Mouse (Mus musculus) midbrain, embryonic 12.5 days (tissue): Measurements from ENCODE around the gene Ano5. TPM values are rescaled to one million over a fixed set of nuclear protein-coding genes. Genes with fewer than 3 reads are reported as not detected.

Source experiments
- ATAC-seq: fragments of 200-750 bp; cut with Nextera tagmentation; 2 replicates; pipeline ENCODE4 v1.8.0; 2017; ENCODE audit warnings: low read depth, moderate TSS enrichment, moderate library complexity; ENCODE audit not compliant: low FRiP score
- H3K27ac ChIP-seq: fragments of 300-500 bp; sonication (generic); replicated peaks from 2 replicates; pipeline ENCODE4 v1.5.1; 2016; ENCODE audit warnings: mild to moderate bottlenecking
- H3K27me3 ChIP-seq: fragments of 300-500 bp; sonication (generic); 2 replicates; pipeline ENCODE4 v1.6.1; 2016; ENCODE audit warnings: mild to moderate bottlenecking
- H3K36me3 ChIP-seq: fragments of 300-500 bp; sonication (generic); 2 replicates; pipeline ENCODE4 v1.6.1; 2016
- H3K4me1 ChIP-seq: fragments of 300-500 bp; sonication (generic); 2 replicates; pipeline ENCODE4 v1.6.1; 2016
- H3K4me2 ChIP-seq: fragments of 300-500 bp; sonication (generic); replicated peaks from 2 replicates; pipeline ENCODE4 v1.6.1; 2016; ENCODE audit warnings: mild to moderate bottlenecking, moderate library complexity
- H3K4me3 ChIP-seq: fragments of 300-500 bp; sonication (generic); 2 replicates; pipeline ENCODE4 v1.5.1; 2016; ENCODE audit warnings: mild to moderate bottlenecking
- H3K9ac ChIP-seq: fragments of 300-500 bp; sonication (generic); replicated peaks from 2 replicates; pipeline ENCODE4 v1.6.1; 2016; ENCODE audit warnings: mild to moderate bottlenecking, moderate library complexity
- H3K9me3 ChIP-seq: fragments of 300-500 bp; sonication (generic); 2 replicates; pipeline ENCODE4 v1.6.1; 2016; ENCODE audit warnings: mild to moderate bottlenecking
- WGBS: fragments of 180-500 bp; shearing (Covaris S2); methylation state at CpG from one replicate; pipeline ENCODE4 v1.1.7; 2016; 5-methylcytosine and 5-hydroxymethylcytosine counted together
- polyA plus RNA-seq: library from polyadenylated mRNA; unstranded; fragments of >200 nt; fragmentation: Nextera tagmentation; extraction: Ambion mirVana; gene quantifications from 2 replicates; pipeline ENCODE4 v1.2.1, GENCODE M21; 2016

The Ano5 gene
- polyA plus RNA-seq, 1 experiment from 2014 or later, result 0.45 TPM

DNA sequence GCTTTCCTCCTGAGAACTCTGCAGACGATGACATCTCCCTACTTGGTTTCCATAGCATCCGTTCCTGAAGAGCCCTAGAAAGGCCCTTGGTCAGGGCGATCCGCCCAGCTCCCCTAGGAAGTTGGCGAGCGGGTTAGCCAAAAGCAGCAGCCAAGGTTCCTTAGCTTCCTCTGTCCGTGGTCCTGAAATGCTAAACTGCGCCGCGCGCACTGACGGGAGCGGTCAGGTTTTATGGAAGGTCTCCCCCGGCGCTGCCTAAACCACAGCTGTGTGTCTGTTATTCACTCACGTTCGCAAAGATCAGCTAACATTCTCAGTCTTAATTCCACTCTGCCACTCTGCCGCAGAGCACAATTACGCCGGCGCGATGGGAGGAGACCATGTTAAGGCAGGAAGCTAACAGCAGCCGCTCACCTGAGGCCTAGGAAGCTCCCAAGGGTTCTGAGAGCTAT lies 110.9 kb downstream of the Ano5 start, which contains the start of gene Slc17a6:
Gene Slc17a6, plus strand, starts transcription at position 313 of the 452 bp plus-strand sequence.
- no peaks in the 10 kb centered on the region for H3K9me3 ChIP-seq
- H3K27me3 ChIP-seq, result peaks cover 52% of the 10 kb centered on the region
- peak; percentile 57 for ATAC-seq
- H3K4me1 ChIP-seq, result peaks cover 10% of the 10 kb centered on the region; the same call in 1 of the 2 replicates
- H3K9ac ChIP-seq, result peak within 1 kb of the TSS; percentile 66
- under 1% methylated on average over 23 of the region's 23 CpGs for WGBS
- peak within 1 kb of the TSS; percentile 96 for H3K27ac ChIP-seq
- H3K36me3 ChIP-seq, result no peaks in the 10 kb centered on the region
- H3K4me3 ChIP-seq, result peak within 1 kb of the TSS; percentile 45
- H3K4me2 ChIP-seq, result peak within 1 kb of the TSS; percentile 44

DNA sequence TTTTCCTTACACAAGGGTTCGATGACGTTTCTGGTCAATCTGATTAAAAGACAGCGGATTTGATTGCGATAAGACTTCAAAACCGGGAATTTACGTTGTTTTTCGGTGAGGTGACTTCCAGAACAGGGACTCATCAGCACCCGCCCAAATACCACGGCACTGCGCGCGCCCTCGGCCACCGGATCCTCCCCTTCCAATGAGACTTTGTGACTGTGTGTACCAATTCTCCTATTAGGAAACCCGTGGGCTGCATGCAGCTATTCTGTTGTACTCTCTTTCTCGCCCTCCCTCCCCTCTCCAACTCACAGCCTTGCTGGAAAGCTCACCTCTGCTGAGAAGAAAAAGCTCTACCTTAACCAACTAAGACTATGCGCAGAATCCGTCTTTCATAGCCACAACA lies 111.4 kb downstream of the Ano5 start:
- no peaks in the 10 kb centered on the region for H3K36me3 ChIP-seq
- H3K9ac ChIP-seq, result peak overlapping the region; percentile 66
- no peaks in the 10 kb centered on the region for H3K9me3 ChIP-seq
- ATAC-seq, result no peak
- peaks cover 15% of the 10 kb centered on the region for H3K4me1 ChIP-seq
- H3K4me3 ChIP-seq, result peak overlapping the region; percentile 45
- peak overlapping the region; percentile 96 for H3K27ac ChIP-seq
- peaks cover 56% of the 10 kb centered on the region for H3K27me3 ChIP-seq
- under 1% methylated on average over 18 of the region's 18 CpGs for WGBS
- peak overlapping the region; percentile 39 for H3K4me2 ChIP-seq

DNA sequence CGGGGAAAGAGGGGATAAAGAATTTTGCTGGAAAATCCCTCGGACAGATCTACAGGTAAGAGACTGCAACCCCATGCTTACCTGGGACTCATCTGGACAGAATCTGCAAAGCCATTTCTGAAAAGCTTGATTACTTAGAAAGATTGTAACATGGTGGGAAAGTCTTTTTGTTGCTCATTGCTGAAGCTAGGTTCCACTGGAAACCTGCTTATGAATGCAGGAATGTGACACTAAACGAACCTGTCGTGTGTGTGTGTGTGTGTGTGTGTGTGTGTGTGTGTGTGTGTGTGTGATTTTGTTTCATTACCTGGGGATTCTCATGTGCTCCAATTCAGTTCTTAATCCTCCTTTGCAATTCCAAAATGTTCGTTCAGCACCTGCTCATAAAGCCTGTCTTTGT lies 111.8 kb downstream of the Ano5 start:
- Histone ChIP-seq H3K4me3 (peak overlapping the region; percentile 45), H3K9ac (peak overlapping the region; percentile 66), H3K9me3 (no peaks in the 10 kb centered on the region), H3K4me1 (peaks cover 19% of the 10 kb centered on the region), H3K27me3 (peaks cover 61% of the 10 kb centered on the region), H3K27ac (peak overlapping the region; percentile 96), H3K36me3 (no peaks in the 10 kb centered on the region), H3K4me2 (peak overlapping the region; percentile 39; the same call in 1 of the 2 replicates)
- no peak for ATAC-seq
- 1% methylated on average over 5 of the region's 5 CpGs for WGBS

DNA sequence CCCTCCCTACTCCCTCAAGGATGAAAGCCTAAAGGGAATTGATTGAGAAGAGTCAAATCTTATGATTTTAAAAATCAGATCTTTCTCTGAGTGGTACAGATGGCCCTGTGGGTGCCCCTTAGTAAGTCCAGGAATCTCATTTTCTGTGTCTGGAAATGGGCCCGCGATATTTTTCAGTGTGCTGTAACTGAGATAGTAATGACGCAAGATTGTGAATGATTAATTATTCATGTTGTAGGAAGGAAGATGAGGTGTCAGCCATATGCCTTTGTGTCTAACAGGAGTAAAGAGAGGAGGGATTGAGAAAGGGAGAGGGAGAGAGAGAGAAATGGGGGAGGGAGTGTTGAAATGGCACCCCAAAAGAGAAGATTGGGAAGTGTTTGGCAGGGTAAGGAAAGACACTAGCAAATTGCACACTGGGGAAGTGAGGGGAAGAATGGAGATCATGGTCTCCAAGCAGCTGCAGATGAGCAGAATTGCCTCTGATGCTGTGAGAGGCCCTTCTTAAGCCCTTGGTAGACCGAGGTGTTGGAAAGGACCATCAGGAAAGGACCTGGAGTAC lies 113.6 kb downstream of the Ano5 start:
- Histone ChIP-seq H3K36me3 (no peaks in the 10 kb centered on the region), H3K4me3 (peak overlapping the region; percentile 40), H3K27ac (peak overlapping the region; percentile 92), H3K27me3 (peaks cover 69% of the 10 kb centered on the region), H3K4me1 (peaks cover 22% of the 10 kb centered on the region), H3K9me3 (no peaks in the 10 kb centered on the region), H3K9ac (peak overlapping the region; percentile 70), H3K4me2 (peak overlapping the region; percentile 53)
- WGBS, result 0% methylated on average over 4 of the region's 4 CpGs
- ATAC-seq, result no peak

DNA sequence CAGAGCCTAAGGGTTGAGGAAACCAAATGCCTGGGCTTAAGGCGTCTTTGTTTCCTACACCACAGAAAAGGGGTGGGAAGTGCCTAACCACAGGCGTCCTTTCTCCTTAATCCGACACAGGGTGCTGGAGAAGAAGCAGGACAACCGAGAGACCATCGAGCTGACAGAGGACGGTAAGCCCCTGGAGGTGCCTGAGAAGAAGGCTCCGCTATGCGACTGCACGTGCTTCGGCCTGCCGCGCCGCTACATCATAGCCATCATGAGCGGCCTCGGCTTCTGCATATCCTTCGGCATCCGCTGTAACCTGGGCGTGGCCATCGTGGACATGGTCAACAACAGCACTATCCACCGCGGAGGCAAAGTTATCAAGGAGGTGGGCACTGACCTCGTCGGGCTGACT lies 114.3 kb downstream of the Ano5 start:
- 0 out of 2 replicates have a peak, but pooled peaks have one; percentile 11 for ATAC-seq
- Histone ChIP-seq H3K9ac (peak overlapping the region; percentile 70), H3K27ac (peak overlapping the region; percentile 92), H3K4me3 (peak overlapping the region; percentile 40), H3K36me3 (no peaks in the 10 kb centered on the region), H3K4me2 (peak overlapping the region; percentile 53), H3K9me3 (no peaks in the 10 kb centered on the region), H3K4me1 (peaks cover 22% of the 10 kb centered on the region), H3K27me3 (peaks cover 67% of the 10 kb centered on the region)
- WGBS, result under 1% methylated on average over 23 of the region's 23 CpGs

DNA sequence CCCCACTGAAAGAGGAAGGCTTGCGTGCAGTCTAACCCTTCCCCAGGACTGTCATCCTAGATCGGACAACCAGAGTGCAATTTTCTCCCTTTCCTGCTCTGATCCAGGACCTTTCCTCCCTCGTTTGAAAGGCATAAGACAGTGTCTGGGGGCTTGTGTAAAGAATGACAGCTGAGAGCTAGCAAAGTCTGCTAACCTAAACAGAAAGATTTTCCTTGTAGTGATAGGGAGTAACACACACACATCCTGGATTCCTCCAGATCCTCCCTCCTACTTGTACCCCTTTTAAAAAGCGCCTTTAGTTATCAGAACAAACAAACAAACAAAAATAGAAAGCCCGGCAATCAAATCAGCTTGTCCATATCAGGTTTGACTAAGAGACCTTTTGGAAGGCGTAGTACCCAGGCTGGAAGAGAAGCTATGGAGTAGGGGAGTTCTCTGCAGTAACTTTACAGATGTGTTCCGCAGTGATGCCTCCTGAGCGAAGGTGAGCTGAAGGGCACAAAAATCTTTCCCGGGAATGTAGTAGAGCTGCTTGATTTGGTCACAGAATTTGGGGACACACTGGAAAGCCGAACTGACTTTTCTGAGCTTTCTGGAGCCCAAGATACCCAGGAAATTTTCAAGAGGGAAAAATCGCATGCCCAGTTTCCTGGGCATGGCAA lies 114.9 kb downstream of the Ano5 start:
- peaks cover 22% of the 10 kb centered on the region for H3K4me1 ChIP-seq
- peak overlapping the region; percentile 92 for H3K27ac ChIP-seq
- ATAC-seq, result no peak
- H3K36me3 ChIP-seq, result no peaks in the 10 kb centered on the region
- peak overlapping the region; percentile 53 for H3K4me2 ChIP-seq
- no peaks in the 10 kb centered on the region for H3K9me3 ChIP-seq
- H3K9ac ChIP-seq, result peak overlapping the region; percentile 70
- peaks cover 67% of the 10 kb centered on the region for H3K27me3 ChIP-seq
- H3K4me3 ChIP-seq, result peak overlapping the region; percentile 40
- WGBS, result 3% methylated on average over 11 of the region's 11 CpGs

DNA sequence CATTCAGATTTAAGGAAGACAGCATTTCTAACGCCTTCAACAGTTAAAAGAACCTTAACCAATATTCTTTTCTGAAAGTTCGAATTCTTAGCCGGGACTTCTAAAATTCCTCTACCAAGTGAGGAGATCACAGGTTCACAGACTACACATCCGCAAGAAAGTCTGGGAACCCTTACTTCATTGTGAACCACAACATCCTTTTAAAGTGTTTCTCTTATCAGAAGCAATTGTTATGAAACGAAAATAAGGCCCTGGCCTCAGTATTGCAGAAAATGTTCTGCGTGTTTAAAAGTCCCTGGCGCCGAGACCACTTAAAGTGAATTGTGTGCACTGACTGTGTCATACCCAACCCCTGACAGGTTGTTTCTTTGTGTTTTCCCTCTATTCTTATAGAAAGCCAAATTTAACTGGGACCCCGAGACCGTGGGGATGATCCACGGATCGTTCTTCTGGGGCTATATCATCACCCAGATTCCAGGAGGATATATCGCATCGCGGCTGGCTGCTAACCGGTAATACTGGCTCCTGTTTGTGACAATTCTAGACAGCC lies 115.7 kb downstream of the Ano5 start:
- WGBS, result under 1% methylated on average over 16 of the region's 16 CpGs

DNA sequence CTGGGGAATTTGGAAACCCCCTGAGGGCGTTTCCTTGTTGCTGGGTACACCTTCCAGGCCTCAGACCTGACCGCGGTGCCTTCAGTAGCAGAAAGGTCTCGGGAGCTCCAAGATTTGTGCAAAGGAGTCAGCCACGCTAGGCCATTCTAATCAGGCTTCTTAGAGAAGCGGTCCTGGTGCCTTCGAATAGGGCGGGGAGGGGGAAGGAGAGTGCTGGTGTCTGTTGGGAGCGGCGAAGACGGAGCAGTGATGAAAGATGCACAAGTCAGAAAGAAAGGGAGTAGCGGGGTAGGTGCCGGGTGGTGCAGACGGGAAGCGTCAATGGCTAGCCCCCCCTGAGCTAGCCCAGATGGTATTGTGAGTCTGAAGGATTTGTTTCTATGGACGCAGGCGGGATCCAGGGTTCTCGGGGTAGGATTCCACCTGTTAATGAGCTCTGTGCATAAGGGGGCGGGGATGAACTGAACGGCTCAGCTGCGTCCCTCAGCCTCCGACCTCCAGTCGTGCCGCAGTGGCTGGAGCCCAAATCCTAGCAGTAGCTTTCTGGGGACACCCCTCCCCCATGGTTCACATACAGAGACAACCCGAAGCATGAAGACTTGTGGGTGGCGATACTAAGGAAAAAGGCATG lies 116.3 kb downstream of the Ano5 start:
- H3K36me3 ChIP-seq, result no peaks in the 10 kb centered on the region
- H3K9me3 ChIP-seq, result no peaks in the 10 kb centered on the region
- ATAC-seq, result peak; percentile 91
- peaks cover 65% of the 10 kb centered on the region for H3K27me3 ChIP-seq
- H3K4me3 ChIP-seq, result peak overlapping the region; percentile 40
- H3K9ac ChIP-seq, result peak overlapping the region; percentile 70
- H3K27ac ChIP-seq, result peak overlapping the region; percentile 92
- under 1% methylated on average over 26 of the region's 26 CpGs for WGBS
- H3K4me2 ChIP-seq, result peak overlapping the region; percentile 53
- H3K4me1 ChIP-seq, result peaks cover 19% of the 10 kb centered on the region

More for the DNA sequence above, 115.7 kb downstream of the Ano5 start:
- H3K27me3 ChIP-seq, result peaks cover 69% of the 10 kb centered on the region
- H3K4me3 ChIP-seq, result peak overlapping the region; percentile 40
- peak overlapping the region; percentile 70 for H3K9ac ChIP-seq
- no peak for ATAC-seq
- no peaks in the 10 kb centered on the region for H3K9me3 ChIP-seq
- H3K27ac ChIP-seq, result peak overlapping the region; percentile 92
- H3K4me2 ChIP-seq, result peak overlapping the region; percentile 53
- no peaks in the 10 kb centered on the region for H3K36me3 ChIP-seq
- H3K4me1 ChIP-seq, result peaks cover 22% of the 10 kb centered on the region

DNA sequence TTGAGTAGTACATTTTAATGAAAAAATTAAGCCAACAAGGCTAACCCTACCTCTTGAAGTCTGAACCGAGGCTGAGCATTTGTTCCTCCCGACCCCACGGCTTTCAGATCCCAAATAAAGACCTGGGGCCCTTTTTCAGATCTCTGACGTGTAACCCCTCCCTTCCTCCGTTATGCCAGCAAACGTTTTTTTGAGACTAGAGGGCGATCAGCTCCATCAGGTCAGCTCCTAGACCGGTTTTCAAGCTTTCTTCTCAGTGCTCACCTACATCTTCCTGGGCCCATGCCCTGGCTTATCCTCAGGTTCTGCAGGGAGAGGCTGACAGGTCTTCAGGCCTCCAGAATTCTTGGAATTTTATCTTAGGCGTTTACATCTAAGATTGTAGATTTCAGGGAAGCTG lies 116.8 kb downstream of the Ano5 start:
- Histone ChIP-seq H3K9me3 (no peaks in the 10 kb centered on the region), H3K36me3 (no peaks in the 10 kb centered on the region), H3K9ac (peak overlapping the region; percentile 70), H3K4me1 (peaks cover 20% of the 10 kb centered on the region), H3K4me3 (peak overlapping the region; percentile 40), H3K4me2 (peak overlapping the region; percentile 53), H3K27ac (peak overlapping the region; percentile 92), H3K27me3 (peaks cover 60% of the 10 kb centered on the region)
- ATAC-seq, result no peak; the same call in 1 of the 2 replicates
- WGBS, result under 1% methylated on average over 9 of the region's 9 CpGs

DNA sequence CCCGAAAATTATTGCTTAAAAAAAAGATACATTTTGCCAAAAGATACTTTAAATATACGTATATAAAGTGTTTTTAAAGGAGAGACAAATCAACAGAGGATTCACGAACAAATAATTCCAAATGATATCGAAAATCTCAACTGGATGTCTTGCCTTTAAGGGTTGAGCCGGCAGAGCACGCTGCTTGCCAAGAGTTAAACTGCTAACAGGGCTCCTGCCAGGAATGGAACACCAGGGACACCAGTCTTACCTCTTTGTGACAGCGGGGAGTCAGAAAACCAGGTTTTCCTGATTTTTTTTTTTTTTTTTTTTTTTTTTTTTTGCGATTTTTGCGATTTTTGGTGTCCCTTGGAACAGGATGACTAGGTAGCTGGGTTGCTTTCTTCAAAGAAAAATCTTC lies 117.5 kb downstream of the Ano5 start:
- H3K4me3 ChIP-seq, result 0 out of 2 replicates have a peak overlapping the region, but pooled peaks have one; percentile 13
- peaks cover 58% of the 10 kb centered on the region for H3K27me3 ChIP-seq
- no peaks in the 10 kb centered on the region for H3K36me3 ChIP-seq
- no peak overlapping the region for H3K9ac ChIP-seq
- H3K9me3 ChIP-seq, result no peaks in the 10 kb centered on the region
- H3K27ac ChIP-seq, result peak overlapping the region; percentile 61; the same call in 1 of the 2 replicates
- H3K4me2 ChIP-seq, result peak overlapping the region; percentile 53
- 3% methylated on average over 9 of the region's 9 CpGs for WGBS
- no peak for ATAC-seq
- H3K4me1 ChIP-seq, result peaks cover 25% of the 10 kb centered on the region

DNA sequence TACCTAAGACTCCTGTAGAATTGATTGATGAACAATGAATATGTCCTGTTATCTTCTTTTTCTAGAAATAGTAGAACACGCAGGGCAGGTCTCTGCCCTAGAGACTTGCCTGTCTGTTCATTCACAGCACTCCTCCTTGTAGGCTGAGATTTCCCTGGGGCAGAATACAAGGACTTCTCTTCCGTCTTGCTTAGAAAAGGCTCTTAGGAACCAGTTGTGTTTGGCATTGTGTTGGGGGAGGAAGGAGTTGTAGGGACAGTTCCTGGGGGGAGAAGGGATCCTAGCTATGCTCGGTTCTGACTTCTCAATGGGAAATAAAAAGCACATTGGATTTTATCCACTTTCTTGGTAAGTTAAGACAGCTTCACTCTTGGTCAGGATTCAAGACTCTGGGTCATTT lies 118.4 kb downstream of the Ano5 start:
- Histone ChIP-seq H3K9ac (peak overlapping the region; percentile 44), H3K27ac (peak overlapping the region; percentile 83)
- 4% methylated on average over 3 of the region's 3 CpGs for WGBS

More for the DNA sequence above, 118.4 kb downstream of the Ano5 start:
- no peaks in the 10 kb centered on the region for H3K36me3 ChIP-seq
- peak overlapping the region; percentile 46 for H3K4me2 ChIP-seq
- no peak for ATAC-seq
- no peaks in the 10 kb centered on the region for H3K9me3 ChIP-seq
- H3K4me1 ChIP-seq, result peaks cover 27% of the 10 kb centered on the region
- peaks cover 50% of the 10 kb centered on the region for H3K27me3 ChIP-seq
- peak overlapping the region; percentile 24 for H3K4me3 ChIP-seq
